Comparison of ENCODE assay signal across 7 mouse cellular contexts in genomic region chr1:34677105-34677741, GRCm38 (mm10).
A peak's percentile ranks its signal among the peaks of the same experiment; 100 is the strongest.
DNase-seq lines count a peak whose midpoint lies in the region; ATAC-seq and TF ChIP-seq lines count a peak whose summit lies in the region.

No protein-coding gene starts in this region.

- H3K9me3 ChIP-seq in kidney, embryonic 15.5 days (replicated peaks), result no peaks in the 10 kb centered on the region
- no peaks in the 10 kb centered on the region for H3K9me3 ChIP-seq in embryonic facial prominence, embryonic 15.5 days (replicated peaks)
- no peaks in the 10 kb centered on the region for H3K9me3 ChIP-seq in hindbrain, postnatal 0 days (ENCODE audit: low read length)
- H3K9me3 ChIP-seq in neural tube, embryonic 15.5 days (replicated peaks), result no peaks in the 10 kb centered on the region

- no peak for ATAC-seq in kidney, embryonic 15.5 days (replicated peaks; ENCODE audit: low FRiP score)
- ATAC-seq in embryonic facial prominence, embryonic 15.5 days (ENCODE audit: insufficient number of reproducible peaks, low FRiP score, low TSS enrichment, low read depth), result no peak
- no peak for ATAC-seq in hindbrain, postnatal 0 days
- ATAC-seq in neural tube, embryonic 15.5 days (ENCODE audit: low FRiP score), result no peak

- DNase-seq in kidney, adult 11 months, result no peak
- DNase-seq in hindbrain, postnatal 0 days (ENCODE audit: low spot score), result no peak
- DNase-seq in gastrocnemius, postnatal 4 days (ENCODE audit: low spot score in 2 of 2), result no peak
- DNase-seq in cerebellum, postnatal 36 days, result no peak

- TF ChIP-seq CTCF in hindbrain, postnatal 0 days (IDR thresholded peaks at IDR 0.05; ENCODE audit: low read depth), result no peak

- H3K4me3 ChIP-seq in kidney, embryonic 15.5 days (replicated peaks), result peak overlapping the region; percentile 45
- H3K4me3 ChIP-seq in embryonic facial prominence, embryonic 15.5 days (replicated peaks), result peak overlapping the region; percentile 49; the same call in 1 of the 2 replicates
- peak overlapping the region; percentile 49; the same call in 1 of the 2 replicates for H3K4me3 ChIP-seq in hindbrain, postnatal 0 days (ENCODE audit: low read length)
- peak overlapping the region; percentile 55 for H3K4me3 ChIP-seq in neural tube, embryonic 15.5 days (replicated peaks)

- WGBS in kidney, embryonic 15.5 days, result 50% methylated on average over 12 of the region's 12 CpGs
- 49% methylated on average over 12 of the region's 12 CpGs for WGBS in embryonic facial prominence, embryonic 15.5 days
- 43% methylated on average over 12 of the region's 12 CpGs for WGBS in hindbrain, postnatal 0 days
- WGBS in neural tube, embryonic 15.5 days, result 51% methylated on average over 12 of the region's 12 CpGs

- peak overlapping the region; percentile 94 for H3K4me2 ChIP-seq in kidney, embryonic 15.5 days
- peak overlapping the region; percentile 89; the same call in 1 of the 2 replicates for H3K4me2 ChIP-seq in embryonic facial prominence, embryonic 15.5 days (replicated peaks)
- H3K4me2 ChIP-seq in hindbrain, postnatal 0 days (ENCODE audit: low read depth, low read length), result peak overlapping the region; percentile 94
- peak overlapping the region; percentile 98 for H3K4me2 ChIP-seq in neural tube, embryonic 15.5 days

- H3K27ac ChIP-seq in kidney, embryonic 15.5 days, result no peak overlapping the region
- no peak overlapping the region for H3K27ac ChIP-seq in embryonic facial prominence, embryonic 15.5 days (replicated peaks)
- no peak overlapping the region for H3K27ac ChIP-seq in hindbrain, postnatal 0 days
- H3K27ac ChIP-seq in neural tube, embryonic 15.5 days (replicated peaks), result no peak overlapping the region

- no peak overlapping the region for H3K9ac ChIP-seq in kidney, embryonic 15.5 days
- no peak overlapping the region for H3K9ac ChIP-seq in embryonic facial prominence, embryonic 15.5 days
- H3K9ac ChIP-seq in hindbrain, postnatal 0 days (replicated peaks; ENCODE audit: low read length), result no peak overlapping the region
- H3K9ac ChIP-seq in neural tube, embryonic 15.5 days (replicated peaks), result no peak overlapping the region

- no peaks in the 10 kb centered on the region for H3K36me3 ChIP-seq in kidney, embryonic 15.5 days
- H3K36me3 ChIP-seq in embryonic facial prominence, embryonic 15.5 days, result no peaks in the 10 kb centered on the region
- no peaks in the 10 kb centered on the region for H3K36me3 ChIP-seq in hindbrain, postnatal 0 days (ENCODE audit: insufficient read depth, low read length)
- H3K36me3 ChIP-seq in neural tube, embryonic 15.5 days, result no peaks in the 10 kb centered on the region

- peaks cover 18% of the 10 kb centered on the region for H3K4me1 ChIP-seq in kidney, embryonic 15.5 days
- H3K4me1 ChIP-seq in embryonic facial prominence, embryonic 15.5 days, result peaks cover 21% of the 10 kb centered on the region
- H3K4me1 ChIP-seq in hindbrain, postnatal 0 days (ENCODE audit: insufficient read depth, low read length), result peaks cover 5% of the 10 kb centered on the region; the same call in 1 of the 2 replicates
- H3K4me1 ChIP-seq in neural tube, embryonic 15.5 days, result peaks cover 26% of the 10 kb centered on the region

- peaks cover 55% of the 10 kb centered on the region for H3K27me3 ChIP-seq in kidney, embryonic 15.5 days
- H3K27me3 ChIP-seq in embryonic facial prominence, embryonic 15.5 days, result peaks cover 55% of the 10 kb centered on the region
- H3K27me3 ChIP-seq in hindbrain, postnatal 0 days (ENCODE audit: insufficient read depth, low read length), result no peaks in the 10 kb centered on the region
- H3K27me3 ChIP-seq in neural tube, embryonic 15.5 days (replicated peaks), result peaks cover 29% of the 10 kb centered on the region
